15 mouse cellular contexts compared by ENCODE assay signal in the genomic region with DNA sequence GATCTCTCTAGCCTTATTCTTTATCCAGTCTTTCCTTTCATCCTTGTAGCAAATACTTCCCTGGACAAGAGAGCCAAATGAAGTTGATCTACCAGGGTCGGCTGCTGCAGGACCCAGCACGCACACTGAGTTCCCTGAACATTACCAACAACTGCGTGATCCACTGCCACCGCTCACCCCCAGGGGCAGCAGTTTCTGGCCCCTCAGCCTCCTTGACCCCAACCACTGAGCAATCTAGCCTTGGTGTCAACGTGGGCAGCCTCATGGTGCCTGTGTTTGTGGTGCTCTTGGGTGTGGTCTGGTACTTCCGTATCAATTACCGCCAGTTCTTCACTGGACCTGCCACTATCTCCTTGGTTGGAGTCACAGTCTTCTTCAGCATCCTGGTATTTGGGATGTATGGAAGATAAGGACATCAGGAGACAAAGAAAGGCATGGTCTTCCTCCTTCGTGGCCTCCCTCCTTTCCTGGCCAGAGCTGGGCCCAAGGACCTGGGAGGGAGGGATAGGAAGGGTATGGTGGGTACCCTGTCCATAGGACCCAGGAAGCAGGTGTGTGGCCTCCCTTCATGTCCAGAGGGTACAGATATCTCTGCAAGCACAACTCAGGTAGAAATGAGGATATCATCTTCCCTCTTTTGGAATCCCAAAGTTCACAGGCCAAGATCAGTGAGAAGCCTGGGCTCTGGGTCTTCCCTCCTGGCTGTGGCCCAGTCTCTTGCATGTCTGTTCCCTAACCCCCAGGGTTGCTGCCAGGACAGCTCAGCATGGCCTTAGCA. TPM values are rescaled to one million over a fixed set of nuclear protein-coding genes. Genes with fewer than 3 reads are reported as not detected.
DNase-seq lines count a peak whose midpoint lies in the region; ATAC-seq and TF ChIP-seq lines count a peak whose summit lies in the region.
"Had no signal": no experiment of that assay in that cellular context is flagged by ENCODE, and none has a peak within 500 bp of the region (broad histone marks: within the 10 kb centered on the region; RNA-seq: fewer than 3 reads in every experiment).

No protein-coding gene starts in this region.

- no peaks in the 10 kb centered on the region for H3K9me3 ChIP-seq in forebrain, postnatal 0 days (ENCODE audit: low read length)
- no peaks in the 10 kb centered on the region for H3K9me3 ChIP-seq in forebrain, embryonic 14.5 days (replicated peaks; ENCODE audit: control insufficient read depth, low read length)
- H3K9me3 ChIP-seq in limb, embryonic 12.5 days, result no peaks in the 10 kb centered on the region
- H3K9me3 ChIP-seq in limb, embryonic 10.5 days (replicated peaks), result no peaks in the 10 kb centered on the region
- no peaks in the 10 kb centered on the region for H3K9me3 ChIP-seq in embryonic facial prominence, embryonic 13.5 days
- no peaks in the 10 kb centered on the region for H3K9me3 ChIP-seq in liver, embryonic 15.5 days (replicated peaks)
- H3K9me3 ChIP-seq: embryonic facial prominence, embryonic 12.5 days; forebrain, embryonic 13.5 days; midbrain, embryonic 12.5 days had no signal

- no peak overlapping the region for H3K4me2 ChIP-seq in forebrain, postnatal 0 days (ENCODE audit: low read depth)
- no peak overlapping the region for H3K4me2 ChIP-seq in forebrain, embryonic 14.5 days (ENCODE audit: low read length)
- no peak overlapping the region for H3K4me2 ChIP-seq in limb, embryonic 12.5 days
- H3K4me2 ChIP-seq in embryonic facial prominence, embryonic 13.5 days, result no peak overlapping the region
- H3K4me2 ChIP-seq in liver, embryonic 15.5 days, result peak overlapping the region; percentile 29; the same call in 1 of the 2 replicates
- H3K4me2 ChIP-seq: embryonic facial prominence, embryonic 12.5 days; forebrain, embryonic 13.5 days; midbrain, embryonic 12.5 days had no signal

- no peak overlapping the region for H3K9ac ChIP-seq in forebrain, postnatal 0 days
- H3K9ac ChIP-seq in forebrain, embryonic 14.5 days (ENCODE audit: low read length), result no peak overlapping the region
- no peak overlapping the region for H3K9ac ChIP-seq in limb, embryonic 12.5 days (replicated peaks)
- 0 out of 2 replicates have a peak overlapping the region, but pooled peaks have one; percentile 33 for H3K9ac ChIP-seq in embryonic facial prominence, embryonic 13.5 days
- H3K9ac ChIP-seq in liver, embryonic 15.5 days, result peak overlapping the region; percentile 19; the same call in 1 of the 2 replicates
- H3K9ac ChIP-seq: embryonic facial prominence, embryonic 12.5 days; forebrain, embryonic 13.5 days; midbrain, embryonic 12.5 days had no signal

- no peak overlapping the region for H3K4me3 ChIP-seq in forebrain, postnatal 0 days (ENCODE audit: low read depth, low read length)
- no peak overlapping the region for H3K4me3 ChIP-seq in forebrain, embryonic 14.5 days (ENCODE audit: low read depth, low read length)
- H3K4me3 ChIP-seq in limb, embryonic 12.5 days (replicated peaks), result no peak overlapping the region
- no peak overlapping the region for H3K4me3 ChIP-seq in limb, embryonic 10.5 days
- no peak overlapping the region for H3K4me3 ChIP-seq in embryonic facial prominence, embryonic 13.5 days
- no peak overlapping the region for H3K4me3 ChIP-seq in liver, embryonic 15.5 days (replicated peaks)
- no peak overlapping the region for H3K4me3 ChIP-seq in thymus, adult 2 months (ENCODE audit: control insufficient read depth, insufficient read depth, low read length)
- H3K4me3 ChIP-seq: embryonic facial prominence, embryonic 12.5 days; midbrain, embryonic 12.5 days had no signal

- 87% methylated on average over 8 of the region's 8 CpGs for WGBS in forebrain, postnatal 0 days
- WGBS in forebrain, embryonic 14.5 days, result 85% methylated on average over 8 of the region's 8 CpGs
- 88% methylated on average over 8 of the region's 8 CpGs for WGBS in limb, embryonic 12.5 days
- WGBS in limb, embryonic 10.5 days, result 90% methylated on average over 8 of the region's 8 CpGs
- 87% methylated on average over 8 of the region's 8 CpGs for WGBS in embryonic facial prominence, embryonic 13.5 days
- WGBS in liver, embryonic 15.5 days (ENCODE audit: insufficient replicate concordance), result 68% methylated on average over 8 of the region's 8 CpGs
- 95% methylated on average over 8 of the region's 8 CpGs for WGBS in thymus, adult 2 months

- TF ChIP-seq CTCF in forebrain, postnatal 0 days (IDR thresholded peaks at IDR 0.05; ENCODE audit: low read depth), result peak; percentile 23; the same call in 1 of the 2 replicates
- TF ChIP-seq CTCF in thymus, adult 2 months (IDR thresholded peaks at IDR 0.05; ENCODE audit: borderline replicate concordance, control insufficient read depth, extremely low read depth, insufficient read depth, low read length, poor library complexity), result no peak

- H3K36me3 ChIP-seq in forebrain, postnatal 0 days (ENCODE audit: insufficient read depth), result peaks cover 54% of the 10 kb centered on the region
- H3K36me3 ChIP-seq in forebrain, embryonic 14.5 days (ENCODE audit: control insufficient read depth, insufficient read depth, low read length), result peaks cover 61% of the 10 kb centered on the region
- H3K36me3 ChIP-seq in limb, embryonic 12.5 days, result peaks cover 61% of the 10 kb centered on the region
- H3K36me3 ChIP-seq in limb, embryonic 10.5 days, result peaks cover 66% of the 10 kb centered on the region
- H3K36me3 ChIP-seq in embryonic facial prominence, embryonic 13.5 days, result peaks cover 62% of the 10 kb centered on the region
- peaks cover 59% of the 10 kb centered on the region for H3K36me3 ChIP-seq in liver, embryonic 15.5 days (replicated peaks)
- peaks cover 20% of the 10 kb centered on the region for H3K36me3 ChIP-seq in thymus, adult 2 months (ENCODE audit: control insufficient read depth, insufficient read depth, low read length)

- no peak for ATAC-seq in forebrain, postnatal 0 days
- no peak for ATAC-seq in forebrain, embryonic 14.5 days
- ATAC-seq in limb, embryonic 12.5 days (ENCODE audit: insufficient number of reproducible peaks, insufficient read depth, low FRiP score, low TSS enrichment, low read depth), result no peak
- no peak for ATAC-seq in embryonic facial prominence, embryonic 13.5 days (ENCODE audit: insufficient number of reproducible peaks, insufficient read depth, low FRiP score, low TSS enrichment, low read depth)
- no peak for ATAC-seq in liver, embryonic 15.5 days (ENCODE audit: insufficient read depth)
- ATAC-seq: forebrain, embryonic 13.5 days; lung, postnatal 0 days had no signal

- H3K27me3 ChIP-seq in forebrain, postnatal 0 days (ENCODE audit: insufficient read depth, low read length), result no peaks in the 10 kb centered on the region
- no peaks in the 10 kb centered on the region for H3K27me3 ChIP-seq in forebrain, embryonic 14.5 days (replicated peaks; ENCODE audit: control insufficient read depth, insufficient read depth, low read length)
- H3K27me3 ChIP-seq in limb, embryonic 12.5 days, result no peaks in the 10 kb centered on the region
- no peaks in the 10 kb centered on the region for H3K27me3 ChIP-seq in limb, embryonic 10.5 days (ENCODE audit: low read depth, poor library complexity, severe bottlenecking)
- no peaks in the 10 kb centered on the region for H3K27me3 ChIP-seq in embryonic facial prominence, embryonic 13.5 days
- no peaks in the 10 kb centered on the region for H3K27me3 ChIP-seq in liver, embryonic 15.5 days
- no peaks in the 10 kb centered on the region for H3K27me3 ChIP-seq in thymus, adult 2 months (ENCODE audit: control insufficient read depth, insufficient read depth, low read length)
- H3K27me3 ChIP-seq: embryonic facial prominence, embryonic 12.5 days; forebrain, embryonic 13.5 days; midbrain, embryonic 12.5 days had no signal

- peaks cover 11% of the 10 kb centered on the region; the same call in 1 of the 2 replicates for H3K4me1 ChIP-seq in forebrain, postnatal 0 days (ENCODE audit: insufficient read depth)
- H3K4me1 ChIP-seq in forebrain, embryonic 14.5 days (ENCODE audit: control insufficient read depth, insufficient read depth, low read length), result peaks cover 8% of the 10 kb centered on the region
- peaks cover 13% of the 10 kb centered on the region for H3K4me1 ChIP-seq in limb, embryonic 12.5 days (replicated peaks)
- peaks cover 23% of the 10 kb centered on the region for H3K4me1 ChIP-seq in limb, embryonic 10.5 days
- peaks cover 29% of the 10 kb centered on the region for H3K4me1 ChIP-seq in embryonic facial prominence, embryonic 13.5 days
- peaks cover 52% of the 10 kb centered on the region for H3K4me1 ChIP-seq in liver, embryonic 15.5 days (replicated peaks)
- H3K4me1 ChIP-seq in thymus, adult 2 months (replicated peaks; ENCODE audit: control insufficient read depth, insufficient read depth, low read length), result no peaks in the 10 kb centered on the region; the same call in 1 of the 2 replicates

- no peak for DNase-seq in forebrain, postnatal 0 days
- DNase-seq in forebrain, embryonic 14.5 days (ENCODE audit: low spot score), result no peak
- no peak for DNase-seq in limb, embryonic 10.5 days (ENCODE audit: low spot score)
- no peak for DNase-seq in thymus, adult 2 months
- no peak for DNase-seq in lung, postnatal 25 days (ENCODE audit: low spot score)
- DNase-seq: cerebellum, postnatal 36 days; heart, adult 18-20 months had no signal

- no peak for TF ChIP-seq POLR2A in thymus, adult 2 months (IDR thresholded peaks at IDR 0.05; ENCODE audit: control insufficient read depth, extremely low read depth, insufficient read depth, low read length, poor library complexity)

- no peak overlapping the region for H3K27ac ChIP-seq in forebrain, postnatal 0 days (ENCODE audit: low read depth, low read length)
- no peak overlapping the region for H3K27ac ChIP-seq in forebrain, embryonic 14.5 days (ENCODE audit: low read depth, low read length)
- 0 out of 2 replicates have a peak overlapping the region, but pooled peaks have one; percentile 17 for H3K27ac ChIP-seq in limb, embryonic 12.5 days
- no peak overlapping the region for H3K27ac ChIP-seq in limb, embryonic 10.5 days
- no peak overlapping the region for H3K27ac ChIP-seq in embryonic facial prominence, embryonic 13.5 days
- peak overlapping the region; percentile 65 for H3K27ac ChIP-seq in liver, embryonic 15.5 days (replicated peaks)
- H3K27ac ChIP-seq in thymus, adult 2 months (ENCODE audit: control insufficient read depth, insufficient read depth, low read length), result no peak overlapping the region
- H3K27ac ChIP-seq: embryonic facial prominence, embryonic 12.5 days; forebrain, embryonic 13.5 days; midbrain, embryonic 12.5 days had no signal

RNA-seq across cellular contexts. Expression of a gene that starts 3.5 kb away (rescaled TPM):
- 72.5 and 77.4 TPM in 2 replicates for total RNA-seq in forebrain, postnatal 0 days (2014; rRNA removed)
- 63.0 and 67.0 TPM in 2 replicates for polyA plus RNA-seq in forebrain, postnatal 0 days (2015; fragmentation: Nextera tagmentation; extraction: Ambion mirVana)
- 74.4 and 75.3 TPM in 2 replicates for polyA plus RNA-seq in forebrain, embryonic 14.5 days (2014; fragmentation: Nextera tagmentation; extraction: Ambion mirVana)
- polyA plus RNA-seq in limb, embryonic 12.5 days (2016; fragmentation: Nextera tagmentation; extraction: Ambion mirVana), result 47.4 and 48.9 TPM in 2 replicates
- 37.3 and 44.0 TPM in 2 replicates for polyA plus RNA-seq in limb, embryonic 10.5 days (2016; fragmentation: Nextera tagmentation; extraction: Ambion mirVana)
- 51.8 and 54.8 TPM in 2 replicates for polyA plus RNA-seq in embryonic facial prominence, embryonic 13.5 days (2015; fragmentation: Nextera tagmentation; extraction: Ambion mirVana)
- 26.1 and 28.9 TPM in 2 replicates for polyA plus RNA-seq in liver, embryonic 15.5 days (2015; fragmentation: Nextera tagmentation; extraction: Ambion mirVana)
- polyA plus RNA-seq in thymus, adult 2 months (2012; rRNA removed), result 74.1 and 74.2 TPM in 2 replicates

RNA-seq across cellular contexts. Expression of a gene that starts 8.2 kb away (rescaled TPM):
- total RNA-seq in forebrain, postnatal 0 days (2014; rRNA removed), result 162 and 167 TPM in 2 replicates
- 24.3 and 26.2 TPM in 2 replicates for polyA plus RNA-seq in forebrain, postnatal 0 days (2015; fragmentation: Nextera tagmentation; extraction: Ambion mirVana)
- polyA plus RNA-seq in forebrain, embryonic 14.5 days (2014; fragmentation: Nextera tagmentation; extraction: Ambion mirVana), result 25.2 and 28.7 TPM in 2 replicates
- 22.3 and 22.9 TPM in 2 replicates for polyA plus RNA-seq in limb, embryonic 12.5 days (2016; fragmentation: Nextera tagmentation; extraction: Ambion mirVana)
- polyA plus RNA-seq in limb, embryonic 10.5 days (2016; fragmentation: Nextera tagmentation; extraction: Ambion mirVana), result 16.6 and 20.1 TPM in 2 replicates
- polyA plus RNA-seq in embryonic facial prominence, embryonic 13.5 days (2015; fragmentation: Nextera tagmentation; extraction: Ambion mirVana), result 21.6 and 23.8 TPM in 2 replicates
- 3.8 and 4.6 TPM in 2 replicates for polyA plus RNA-seq in liver, embryonic 15.5 days (2015; fragmentation: Nextera tagmentation; extraction: Ambion mirVana)
- 89.9 TPM in 2 replicates for polyA plus RNA-seq in thymus, adult 2 months (2012; rRNA removed)

RNA-seq across cellular contexts. Expression of a gene that starts 19.7 kb away (rescaled TPM):
- total RNA-seq in forebrain, postnatal 0 days (2014; rRNA removed), result 0.54 and 1.4 TPM in 2 replicates
- 0.11 TPM in 1 of 2 replicates, not detected in the other for polyA plus RNA-seq in forebrain, postnatal 0 days (2015; fragmentation: Nextera tagmentation; extraction: Ambion mirVana)
- not detected in 2 replicates for polyA plus RNA-seq in forebrain, embryonic 14.5 days (2014; fragmentation: Nextera tagmentation; extraction: Ambion mirVana)
- polyA plus RNA-seq in limb, embryonic 12.5 days (2016; fragmentation: Nextera tagmentation; extraction: Ambion mirVana), result 0.16 and 0.19 TPM in 2 replicates
- polyA plus RNA-seq in limb, embryonic 10.5 days (2016; fragmentation: Nextera tagmentation; extraction: Ambion mirVana), result 0.06 and 0.08 TPM in 2 replicates
- 0.11 and 0.18 TPM in 2 replicates for polyA plus RNA-seq in embryonic facial prominence, embryonic 13.5 days (2015; fragmentation: Nextera tagmentation; extraction: Ambion mirVana)
- 0.05 and 0.06 TPM in 2 replicates for polyA plus RNA-seq in liver, embryonic 15.5 days (2015; fragmentation: Nextera tagmentation; extraction: Ambion mirVana)
- polyA plus RNA-seq in thymus, adult 2 months (2012; rRNA removed), result 0.12 and 0.27 TPM in 2 replicates
- polyA plus RNA-seq: forebrain, embryonic 13.5 days; kidney, postnatal 0 days; lung, postnatal 0 days; midbrain, embryonic 12.5 days had no signal

RNA-seq across cellular contexts. Expression of a gene that starts 31.3 kb away (rescaled TPM):
- total RNA-seq in forebrain, postnatal 0 days (2014; rRNA removed), result 94.3 and 109 TPM in 2 replicates
- 73.2 and 78.7 TPM in 2 replicates for polyA plus RNA-seq in forebrain, postnatal 0 days (2015; fragmentation: Nextera tagmentation; extraction: Ambion mirVana)
- 74.5 and 91.0 TPM in 2 replicates for polyA plus RNA-seq in forebrain, embryonic 14.5 days (2014; fragmentation: Nextera tagmentation; extraction: Ambion mirVana)
- 101 TPM in 2 replicates for polyA plus RNA-seq in limb, embryonic 12.5 days (2016; fragmentation: Nextera tagmentation; extraction: Ambion mirVana)
- 102 and 108 TPM in 2 replicates for polyA plus RNA-seq in limb, embryonic 10.5 days (2016; fragmentation: Nextera tagmentation; extraction: Ambion mirVana)
- polyA plus RNA-seq in embryonic facial prominence, embryonic 13.5 days (2015; fragmentation: Nextera tagmentation; extraction: Ambion mirVana), result 88.5 and 93.6 TPM in 2 replicates
- polyA plus RNA-seq in liver, embryonic 15.5 days (2015; fragmentation: Nextera tagmentation; extraction: Ambion mirVana), result 50.9 and 55.2 TPM in 2 replicates
- 59.7 and 67.9 TPM in 2 replicates for polyA plus RNA-seq in thymus, adult 2 months (2012; rRNA removed)

RNA-seq across cellular contexts. Expression of a gene that starts 39.5 kb away (rescaled TPM):
- total RNA-seq in forebrain, postnatal 0 days (2014; rRNA removed), result 0.62 and 1.0 TPM in 2 replicates
- 1.5 and 1.6 TPM in 2 replicates for polyA plus RNA-seq in forebrain, postnatal 0 days (2015; fragmentation: Nextera tagmentation; extraction: Ambion mirVana)
- 6.1 and 6.3 TPM in 2 replicates for polyA plus RNA-seq in forebrain, embryonic 14.5 days (2014; fragmentation: Nextera tagmentation; extraction: Ambion mirVana)
- polyA plus RNA-seq in limb, embryonic 12.5 days (2016; fragmentation: Nextera tagmentation; extraction: Ambion mirVana), result 21.7 and 23.5 TPM in 2 replicates
- polyA plus RNA-seq in limb, embryonic 10.5 days (2016; fragmentation: Nextera tagmentation; extraction: Ambion mirVana), result 33.4 and 35.7 TPM in 2 replicates
- polyA plus RNA-seq in embryonic facial prominence, embryonic 13.5 days (2015; fragmentation: Nextera tagmentation; extraction: Ambion mirVana), result 18.3 and 19.7 TPM in 2 replicates
- polyA plus RNA-seq in liver, embryonic 15.5 days (2015; fragmentation: Nextera tagmentation; extraction: Ambion mirVana), result 14.1 and 15.3 TPM in 2 replicates
- 13.0 and 17.7 TPM in 2 replicates for polyA plus RNA-seq in thymus, adult 2 months (2012; rRNA removed)

Comparison
In these comparisons a context has a peak if more than half of its experiments do, and no peak if none do; other contexts are left out.
1. H3K27ac ChIP-seq: peak in limb, embryonic 12.5 days (single experiment) and liver, embryonic 15.5 days (single experiment); none in forebrain, postnatal 0 days (single experiment), forebrain, embryonic 14.5 days (single experiment), limb, embryonic 10.5 days (single experiment), embryonic facial prominence, embryonic 13.5 days (single experiment) and thymus, adult 2 months (single experiment).
2. H3K9ac ChIP-seq: peak in embryonic facial prominence, embryonic 13.5 days (single experiment) and liver, embryonic 15.5 days (single experiment); none in forebrain, postnatal 0 days (single experiment), forebrain, embryonic 14.5 days (single experiment) and limb, embryonic 12.5 days (single experiment).